Mouse (Mus musculus): ENCODE data around the gene Hspb7.

- TF ChIP-seq CTCF (IDR thresholded peaks at IDR 0.05; ENCODE audit: extremely low read depth, insufficient read depth, low read length) (no peak), POLR2A (IDR thresholded peaks at IDR 0.05; ENCODE audit: extremely low read depth, insufficient read depth, low read length) (no peak)
Measured at GRCm38 (mm10) chr4:141433191-141433590, 12.6 kb downstream of the Hspb7 start.
